In genomic region chr10:78350796-78351556, GRCm38 (mm10) we compare ENCODE assay signal across 7 mouse cellular contexts. TPM values are rescaled to one million over a fixed set of nuclear protein-coding genes. Genes with fewer than 3 reads are reported as not detected.
DNase-seq lines count a peak whose midpoint lies in the region; ATAC-seq and TF ChIP-seq lines count a peak whose summit lies in the region.

No protein-coding gene starts in this region.

- H3K36me3 ChIP-seq in embryonic facial prominence, embryonic 13.5 days: peaks cover 7% of the 10 kb centered on the region; the same call in 1 of the 2 replicates
- no peaks in the 10 kb centered on the region for H3K36me3 ChIP-seq in midbrain, embryonic 16.5 days (ENCODE audit: control insufficient read depth, insufficient read depth, low read length)

- H3K9me3 ChIP-seq in embryonic facial prominence, embryonic 13.5 days: no peaks in the 10 kb centered on the region
- no peaks in the 10 kb centered on the region for H3K9me3 ChIP-seq in midbrain, embryonic 16.5 days (replicated peaks; ENCODE audit: control insufficient read depth, low read length, poor library complexity, severe bottlenecking)

- TF ChIP-seq CTCF in left cerebral cortex, adult 2 months (IDR thresholded peaks at IDR 0.05): no peak

- no peaks in the 10 kb centered on the region for H3K27me3 ChIP-seq in embryonic facial prominence, embryonic 13.5 days
- no peaks in the 10 kb centered on the region for H3K27me3 ChIP-seq in midbrain, embryonic 16.5 days (ENCODE audit: control insufficient read depth, insufficient read depth, low read depth, low read length)

- intact Hi-C loops in left cerebral cortex, adult 2 months (cut with DNase I): loop anchor here (5.0 kb wide), 1 partner anchor 49 kb away; no protein-coding TSS in a partner anchor

- DNase-seq in left cerebral cortex, adult 2 months (ENCODE audit: extremely low spot score in 1 of 2, low spot score in 2 of 2): no peak
- no peak for DNase-seq in left cerebral cortex, adult 8-10 months (ENCODE audit: low spot score in 2 of 2)
- DNase-seq in induced T-regulatory cell, adult 2 months (ENCODE audit: low read depth): peak; percentile 32
- no peak for DNase-seq in layer of hippocampus, postnatal 10 days (ENCODE audit: low spot score in 2 of 2)
- DNase-seq in adrenal gland, postnatal 25 days: no peak

- no peak for ATAC-seq in embryonic facial prominence, embryonic 13.5 days (ENCODE audit: insufficient number of reproducible peaks, insufficient read depth, low FRiP score, low TSS enrichment, low read depth)
- no peak for ATAC-seq in midbrain, embryonic 16.5 days

- H3K4me1 ChIP-seq in embryonic facial prominence, embryonic 13.5 days: peaks cover 29% of the 10 kb centered on the region
- peaks cover 23% of the 10 kb centered on the region for H3K4me1 ChIP-seq in midbrain, embryonic 16.5 days (ENCODE audit: control insufficient read depth, insufficient read depth, low read length)

- peak overlapping the region; percentile 97 for H3K9ac ChIP-seq in embryonic facial prominence, embryonic 13.5 days
- peak overlapping the region; percentile 98 for H3K9ac ChIP-seq in midbrain, embryonic 16.5 days (ENCODE audit: low read depth, low read length)

- H3K4me2 ChIP-seq in embryonic facial prominence, embryonic 13.5 days: peak overlapping the region; percentile 84
- peak overlapping the region; percentile 92 for H3K4me2 ChIP-seq in midbrain, embryonic 16.5 days (ENCODE audit: low read length)

- H3K27ac ChIP-seq in left cerebral cortex, adult 2 months: peak overlapping the region; percentile 86
- H3K27ac ChIP-seq in embryonic facial prominence, embryonic 13.5 days: no peak overlapping the region
- H3K27ac ChIP-seq in midbrain, embryonic 16.5 days (ENCODE audit: low read length): no peak overlapping the region

- 33% methylated on average over 6 of the region's 6 CpGs for WGBS in embryonic facial prominence, embryonic 13.5 days
- WGBS in midbrain, embryonic 16.5 days: 25% methylated on average over 6 of the region's 6 CpGs

- peak overlapping the region; percentile 91 for H3K4me3 ChIP-seq in left cerebral cortex, adult 2 months
- H3K4me3 ChIP-seq in embryonic facial prominence, embryonic 13.5 days: peak overlapping the region; percentile 93
- peak overlapping the region; percentile 99 for H3K4me3 ChIP-seq in midbrain, embryonic 16.5 days (ENCODE audit: low read depth, low read length)

RNA-seq across cellular contexts. Expression of gene Agpat3, which starts 1.3 kb away (rescaled TPM):
- total RNA-seq in left cerebral cortex, adult 2 months (2021): 100 to 1,000 TPM; 246 to 255 TPM
- 100 to 1,000 TPM; 218 to 243 (median 229) TPM for total RNA-seq in left cerebral cortex, adult 8-10 months (2022)
- 51.9 and 57.5 TPM in 2 replicates for polyA plus RNA-seq in embryonic facial prominence, embryonic 13.5 days (2015; fragmentation: Nextera tagmentation; extraction: Ambion mirVana)
- 61.4 and 66.3 TPM in 2 replicates for polyA plus RNA-seq in midbrain, embryonic 16.5 days (2015; fragmentation: Nextera tagmentation; extraction: Ambion mirVana)
- total RNA-seq in layer of hippocampus, postnatal 10 days (2021): 100 to 1,000 TPM; 247 to 258 TPM
- total RNA-seq in adrenal gland, postnatal 25 days (2021): 334 and 362 TPM in 2 replicates
